Mouse (Mus musculus) cerebellum, adult 9-11 months (tissue): ENCODE results near the gene Nme1.
A peak's percentile ranks its signal among the peaks of the same experiment; 100 is the strongest.
"Not testable (repeated sequence)": the region's sequence is repeated elsewhere in the genome, so short reads cannot be mapped to it uniquely, and the experiment has no call there.

ENCODE experiments used
- DNase-seq: peaks from one replicate; pipeline ENCODE4 v3.0.0; 2022

The Nme1 gene

GRCm38 (mm10) chr11:93963013-93963412 is 5.3 kb downstream of the Nme1 start:
- DNase-seq, result no peak

- no peak for DNase-seq
Measured at GRCm38 (mm10) chr11:93961482-93961881, 6.8 kb downstream of the Nme1 start.

- DNase-seq, result no peak
Measured at GRCm38 (mm10) chr11:93957746-93958145, 10.6 kb downstream of the Nme1 start.

GRCm38 (mm10) chr11:93957031-93957555 is 11.2 kb downstream of the Nme1 start:
- DNase-seq, result no peak

GRCm38 (mm10) chr11:93956159-93956558 is 12.2 kb downstream of the Nme1 start, which contains the start of gene Nme2:
Gene Nme2, minus strand, starts transcription at chr11:93956259.
- DNase-seq, result peak; percentile 48

GRCm38 (mm10) chr11:93955256-93956150 is 12.8 kb downstream of the Nme1 start:
- peak; percentile 84 for DNase-seq

- peak; percentile 74 for DNase-seq
Measured at GRCm38 (mm10) chr11:93954738-93955255, 13.5 kb downstream of the Nme1 start.

GRCm38 (mm10) chr11:93952376-93952775 is 15.9 kb downstream of the Nme1 start:
- DNase-seq, result no peak

- DNase-seq, result no peak
Measured at GRCm38 (mm10) chr11:93950045-93950444, 18.3 kb downstream of the Nme1 start.

- DNase-seq, result no peak
Measured at GRCm38 (mm10) chr11:93948887-93949567, 19.3 kb downstream of the Nme1 start.

- DNase-seq, result no peak
Measured at GRCm38 (mm10) chr11:93944986-93945385, 23.3 kb downstream of the Nme1 start.

GRCm38 (mm10) chr11:93940906-93941305 is 27.4 kb downstream of the Nme1 start:
- DNase-seq, result no peak

- no peak for DNase-seq
Measured at GRCm38 (mm10) chr11:93929106-93929505, 39.2 kb downstream of the Nme1 start.

- DNase-seq, result not testable (repeated sequence)
Measured at GRCm38 (mm10) chr11:93915019-93915418, 53.3 kb downstream of the Nme1 start.

GRCm38 (mm10) chr11:93911603-93912002 is 56.7 kb downstream of the Nme1 start:
- no peak for DNase-seq

- DNase-seq, result no peak
Measured at GRCm38 (mm10) chr11:93908829-93909228, 59.5 kb downstream of the Nme1 start.

GRCm38 (mm10) chr11:93907839-93908238 is 60.5 kb downstream of the Nme1 start:
- DNase-seq, result no peak
